Mouse (Mus musculus) brown adipose tissue, adult 24 weeks (tissue): ENCODE data around the gene Kbtbd12. TPM values are rescaled to one million over a fixed set of nuclear protein-coding genes. Genes with fewer than 3 reads are reported as not detected.

Experiments
- H3K27ac ChIP-seq: fragments of 200-500 bp; replicated peaks from 2 replicates; pipeline ENCODE4 v1.5.1; 2012; ENCODE audit warnings: low read depth, mild to moderate bottlenecking, low read length
- H3K4me1 ChIP-seq: fragments of 200-500 bp; 2 replicates; pipeline ENCODE4 v1.6.1; 2012; ENCODE audit warnings: low read length, mixed read lengths; ENCODE audit not compliant: control insufficient read depth, insufficient read depth, insufficient read length
- H3K4me3 ChIP-seq: fragments of 200-500 bp; 2 replicates; pipeline ENCODE4 v1.5.1; 2012; ENCODE audit warnings: low read depth, mild to moderate bottlenecking, low read length, moderate library complexity; ENCODE audit not compliant: insufficient read depth
- polyA plus RNA-seq: library from polyadenylated mRNA; stranded (reverse); fragments of >200 nt; gene quantifications from 2 replicates; pipeline ENCODE4 v1.2.4, GENCODE M21; 2012; ENCODE audit not compliant: missing spikeins, insufficient read depth, insufficient read length

The Kbtbd12 gene
- polyA plus RNA-seq, 1 experiment = 3.9 TPM

- H3K4me3 ChIP-seq = no peak overlapping the region
- peaks cover 12% of the 10 kb centered on the region; the same call in 1 of the 2 replicates for H3K4me1 ChIP-seq
- H3K27ac ChIP-seq = no peak overlapping the region
Observed at GRCm38 (mm10) chr6:88515971-88516370, 121.8 kb downstream of the Kbtbd12 start.

- Histone ChIP-seq H3K4me3 (no peak overlapping the region), H3K4me1 (peaks cover 10% of the 10 kb centered on the region; the same call in 1 of the 2 replicates), H3K27ac (no peak overlapping the region)
Observed at GRCm38 (mm10) chr6:88514546-88514945, 123.2 kb downstream of the Kbtbd12 start.

DNA sequence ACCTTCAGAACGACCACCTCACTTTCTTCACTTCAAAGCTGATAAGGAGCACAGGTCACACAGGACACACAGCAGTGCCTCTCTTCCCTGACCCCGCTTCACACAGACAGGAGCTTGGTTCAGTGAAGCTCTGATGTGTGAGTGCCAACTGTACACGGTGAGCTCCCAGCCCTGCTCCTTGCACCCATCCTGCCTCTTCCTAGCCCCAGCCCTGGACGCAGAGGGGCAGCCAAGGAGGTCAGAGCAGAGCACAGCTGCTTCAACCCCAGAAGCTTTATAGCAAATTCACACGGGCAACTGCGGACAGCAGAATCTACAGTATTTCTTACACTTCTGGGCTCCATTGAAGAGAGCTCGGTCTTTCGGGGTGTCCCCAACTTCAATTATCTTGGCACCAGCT is 123.8 kb downstream of the Kbtbd12 start:
- Histone ChIP-seq H3K4me3 (no peak overlapping the region), H3K4me1 (peaks cover 8% of the 10 kb centered on the region; the same call in 1 of the 2 replicates), H3K27ac (no peak overlapping the region)

- Histone ChIP-seq H3K4me1 (no peaks in the 10 kb centered on the region), H3K4me3 (no peak overlapping the region), H3K27ac (no peak overlapping the region)
Observed at GRCm38 (mm10) chr6:88503044-88503443, 134.7 kb downstream of the Kbtbd12 start.

DNA sequence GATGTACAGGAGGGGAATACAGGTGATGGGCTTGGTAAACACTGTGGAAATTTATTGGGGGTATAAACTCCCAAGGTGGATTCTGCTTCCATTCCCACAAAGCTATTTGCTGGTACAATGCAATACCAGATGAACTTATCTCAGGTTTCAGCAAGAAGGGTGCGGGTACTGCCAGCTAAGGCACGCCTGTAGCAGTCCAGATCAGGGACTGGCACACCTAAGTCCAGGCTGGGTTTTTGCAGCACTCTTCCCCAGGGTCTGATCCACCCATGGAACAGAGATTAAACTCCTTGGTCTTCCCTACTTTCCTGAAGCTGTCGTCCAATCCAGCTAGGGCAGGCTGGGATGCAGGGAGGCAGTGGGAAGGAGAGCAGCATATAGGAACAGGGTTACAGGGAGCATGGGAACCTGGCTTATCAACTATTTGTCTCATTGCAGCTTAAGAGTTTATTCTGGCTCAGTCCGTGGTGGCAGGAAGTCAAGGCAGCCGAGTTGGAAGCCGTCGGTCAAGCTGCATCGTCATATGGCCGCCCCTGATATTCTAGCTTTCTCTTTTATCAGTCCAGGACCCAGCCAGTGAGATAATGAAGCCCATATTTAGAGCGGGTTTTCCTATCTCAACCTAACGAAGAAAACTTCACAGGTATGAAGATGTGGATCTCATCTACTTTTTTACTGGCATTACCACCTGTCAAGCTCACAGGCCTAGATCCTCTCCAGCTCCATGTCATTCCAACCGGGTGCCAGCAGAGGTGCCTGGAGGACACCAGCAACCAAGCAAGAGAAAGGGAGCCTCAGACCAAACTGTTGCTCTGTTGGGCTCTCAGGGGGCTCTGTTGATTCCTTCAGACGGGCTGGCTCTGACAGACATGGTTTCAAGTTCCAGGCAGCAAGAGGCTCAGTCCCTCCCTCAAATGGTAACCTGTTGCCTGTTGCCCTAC is 135.4 kb downstream of the Kbtbd12 start:
- Histone ChIP-seq H3K4me3 (no peak overlapping the region), H3K27ac (no peak overlapping the region), H3K4me1 (no peaks in the 10 kb centered on the region)

DNA sequence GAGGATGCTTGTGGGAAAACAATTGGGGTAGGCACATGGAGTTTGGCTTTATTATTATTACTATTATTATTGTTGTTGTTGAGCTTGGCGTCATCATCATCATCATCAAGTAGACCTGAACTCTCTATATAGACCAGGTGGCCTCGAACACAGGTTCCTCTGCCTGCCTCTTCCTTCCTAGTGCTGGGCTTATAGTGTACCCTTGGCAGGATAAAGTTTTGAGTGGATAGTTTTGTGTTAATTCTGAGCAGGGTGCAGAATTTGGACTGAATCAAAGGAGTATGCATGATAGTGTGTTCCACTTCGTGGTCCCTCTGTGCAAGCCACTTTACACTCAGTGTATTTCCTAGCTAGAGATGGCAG is 137.4 kb downstream of the Kbtbd12 start:
- peak overlapping the region; percentile 49 for H3K4me3 ChIP-seq
- H3K4me1 ChIP-seq = no peaks in the 10 kb centered on the region
- no peak overlapping the region for H3K27ac ChIP-seq

DNA sequence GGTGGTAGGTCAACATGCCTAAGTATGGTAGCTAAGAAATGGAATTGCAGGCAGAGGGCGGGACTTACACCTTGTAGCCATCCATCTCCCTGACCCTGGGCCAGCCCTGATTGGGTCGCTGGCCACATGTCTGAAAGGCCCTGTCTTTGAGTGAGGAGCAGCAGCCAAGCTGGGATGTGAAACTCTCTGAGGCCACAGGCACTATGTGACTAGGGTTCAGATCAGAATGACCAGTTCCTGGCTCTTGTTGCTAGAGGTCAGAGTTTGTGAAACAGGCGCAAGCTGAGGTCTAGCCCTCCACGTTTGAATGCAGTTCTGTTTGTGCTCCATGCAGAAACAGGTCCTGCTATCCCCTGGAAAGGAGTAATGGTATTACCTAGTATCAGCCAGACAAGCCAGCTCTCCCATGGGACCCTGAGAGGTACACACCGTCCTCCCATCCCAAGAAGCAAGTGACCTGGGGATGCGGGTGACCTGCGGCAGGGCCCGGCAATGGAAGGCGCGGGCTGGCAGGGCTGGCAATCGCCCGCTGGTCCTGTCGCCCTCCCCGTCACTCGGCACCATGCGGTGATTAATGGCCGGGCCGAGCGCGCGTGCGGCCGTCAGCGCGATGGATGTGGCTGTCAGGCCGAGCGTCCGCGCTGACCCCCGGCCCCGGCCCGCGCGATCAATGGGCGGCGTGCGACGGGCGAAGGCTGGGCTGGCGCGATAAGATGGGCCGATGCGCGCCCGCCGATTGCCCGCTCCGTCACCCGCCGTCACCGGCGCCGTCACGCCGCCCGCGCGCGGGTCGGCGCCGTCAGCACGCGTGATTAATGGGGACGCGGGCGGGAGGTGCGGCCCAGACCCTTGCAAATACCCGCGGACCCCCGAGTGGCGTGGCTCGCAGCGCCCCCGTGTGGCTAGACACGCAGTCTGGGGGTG is 138.0 kb downstream of the Kbtbd12 start:
- no peak overlapping the region for H3K27ac ChIP-seq
- no peaks in the 10 kb centered on the region for H3K4me1 ChIP-seq
- peak overlapping the region; percentile 49 for H3K4me3 ChIP-seq

Other genes starting within 250 kb of the Kbtbd12 start
- 3.5 and 4.5 TPM in 2 replicates for gene Eefsec, start 191.4 kb downstream of the Kbtbd12 start, polyA plus RNA-seq
- 11.5 and 16.4 TPM in 2 replicates for gene Ruvbl1, start 172.5 kb downstream of the Kbtbd12 start, polyA plus RNA-seq
- gene Sec61a1, start 119.0 kb downstream of the Kbtbd12 start, polyA plus RNA-seq = 31.7 and 40.8 TPM in 2 replicates
- 257 and 493 TPM in 2 replicates for gene Mgll, start 86.5 kb upstream of the Kbtbd12 start, polyA plus RNA-seq
- 8.6 and 12.6 TPM in 2 replicates for gene Abtb1, start 204.0 kb upstream of the Kbtbd12 start, polyA plus RNA-seq
- gene Podxl2, start 237.1 kb upstream of the Kbtbd12 start, polyA plus RNA-seq = 1.1 and 1.6 TPM in 2 replicates